Mouse (Mus musculus) gastrocnemius, adult 2 months (tissue): Measurements from ENCODE around the gene Slc24a2. TPM values are rescaled to one million over a fixed set of nuclear protein-coding genes. Genes with fewer than 3 reads are reported as not detected.

ENCODE experiments used
- DNase-seq: peaks from one replicate; pipeline ENCODE4 v3.0.0; 2022
- H3K27ac ChIP-seq: fragments of 200-600 bp; 2 replicates; pipeline ENCODE4 v1.8.1; 2022; ENCODE audit warnings: mild to moderate bottlenecking
- H3K4me3 ChIP-seq: fragments of 200-600 bp; 2 replicates; pipeline ENCODE4 v1.8.1; 2022; ENCODE audit warnings: mild to moderate bottlenecking, moderate library complexity
- CTCF ChIP-seq: fragments of 200-600 bp; IDR thresholded peaks from 2 replicates; pipeline ENCODE4 v1.8.1; 2022; ENCODE audit warnings: antibody characterized with exemption, mild to moderate bottlenecking, moderate library complexity
- intact Hi-C: fragments of 180-260 bp; cut with DNase I; formaldehyde crosslinking; loops from one replicate; pipeline ENCODE4 v1.15.1; 2025
- total RNA-seq, 2 experiments: library from RNA; stranded (reverse); gene quantifications; 2 replicates each; pipeline ENCODE4 v1.2.3; 2021

Slc24a2 gene
- total RNA-seq, 2 experiments from 2014 or later: 0.42 to 0.59 TPM

GRCm38 (mm10) chr4:87163945-87164344, 66.3 kb downstream of the Slc24a2 start:
- DNase-seq: no peak
- Histone ChIP-seq H3K27ac (no peak overlapping the region), H3K4me3 (no peak overlapping the region)
- no peak for TF ChIP-seq CTCF
- intact Hi-C loops: no loop called here

- H3K27ac ChIP-seq: no peak overlapping the region
- no peak overlapping the region for H3K4me3 ChIP-seq
- no peak for DNase-seq
- TF ChIP-seq CTCF: no peak
- intact Hi-C loops: no loop called here
Observed at GRCm38 (mm10) chr4:87158053-87158452, 72.2 kb downstream of the Slc24a2 start.

GRCm38 (mm10) chr4:87151990-87152389, 78.3 kb downstream of the Slc24a2 start:
- intact Hi-C loops: no loop called here

GRCm38 (mm10) chr4:87149584-87149983, 80.7 kb downstream of the Slc24a2 start:
- no peak overlapping the region for H3K4me3 ChIP-seq
- intact Hi-C loops: no loop called here
- TF ChIP-seq CTCF: no peak
- no peak overlapping the region for H3K27ac ChIP-seq
- no peak for DNase-seq

More at GRCm38 (mm10) chr4:87151990-87152389, 78.3 kb downstream of the Slc24a2 start:
- no peak for DNase-seq
- Histone ChIP-seq H3K4me3 (no peak overlapping the region), H3K27ac (no peak overlapping the region)
- no peak for TF ChIP-seq CTCF

- DNase-seq: peak; percentile 18
- Histone ChIP-seq H3K27ac (no peak overlapping the region), H3K4me3 (no peak overlapping the region)
- intact Hi-C loops: no loop called here
- no peak for TF ChIP-seq CTCF
Observed at GRCm38 (mm10) chr4:87141590-87142365, 88.5 kb downstream of the Slc24a2 start.

- DNase-seq: peak; percentile 18
Observed at GRCm38 (mm10) chr4:87140901-87141300, 89.4 kb downstream of the Slc24a2 start.

GRCm38 (mm10) chr4:87132525-87132924, 97.8 kb downstream of the Slc24a2 start:
- intact Hi-C loops: no loop called here
- Histone ChIP-seq H3K4me3 (no peak overlapping the region), H3K27ac (no peak overlapping the region)
- no peak for TF ChIP-seq CTCF
- no peak for DNase-seq

More at GRCm38 (mm10) chr4:87140901-87141300, 89.4 kb downstream of the Slc24a2 start:
- Histone ChIP-seq H3K4me3 (no peak overlapping the region), H3K27ac (no peak overlapping the region)
- TF ChIP-seq CTCF: no peak
- intact Hi-C loops: no loop called here

- Histone ChIP-seq H3K27ac (no peak overlapping the region), H3K4me3 (no peak overlapping the region)
- intact Hi-C loops: no loop called here
- DNase-seq: no peak
- TF ChIP-seq CTCF: no peak
Observed at GRCm38 (mm10) chr4:87126756-87127155, 103.5 kb downstream of the Slc24a2 start.

GRCm38 (mm10) chr4:87119758-87120157, 110.5 kb downstream of the Slc24a2 start:
- DNase-seq: no peak
- no peak overlapping the region for H3K4me3 ChIP-seq
- intact Hi-C loops: no loop called here
- no peak for TF ChIP-seq CTCF
- no peak overlapping the region for H3K27ac ChIP-seq

- H3K4me3 ChIP-seq: no peak overlapping the region
- DNase-seq: no peak
- no peak overlapping the region for H3K27ac ChIP-seq
- TF ChIP-seq CTCF: no peak
- intact Hi-C loops: no loop called here
Observed at GRCm38 (mm10) chr4:87115726-87116125, 114.6 kb downstream of the Slc24a2 start.

GRCm38 (mm10) chr4:87109331-87110059, 120.8 kb downstream of the Slc24a2 start:
- TF ChIP-seq CTCF: no peak
- intact Hi-C loops: no loop called here
- Histone ChIP-seq H3K4me3 (no peak overlapping the region), H3K27ac (no peak overlapping the region)
- DNase-seq: no peak

GRCm38 (mm10) chr4:87100936-87101335, 129.3 kb downstream of the Slc24a2 start:
- Histone ChIP-seq H3K27ac (no peak overlapping the region), H3K4me3 (no peak overlapping the region)
- TF ChIP-seq CTCF: no peak
- intact Hi-C loops: no loop called here
- no peak for DNase-seq

- DNase-seq: peak; percentile 57
Observed at GRCm38 (mm10) chr4:87096186-87096585, 134.1 kb downstream of the Slc24a2 start.

GRCm38 (mm10) chr4:87093612-87094011, 136.7 kb downstream of the Slc24a2 start:
- no peak for DNase-seq
- no peak for TF ChIP-seq CTCF
- Histone ChIP-seq H3K27ac (no peak overlapping the region), H3K4me3 (no peak overlapping the region)
- intact Hi-C loops: no loop called here

More at GRCm38 (mm10) chr4:87096186-87096585, 134.1 kb downstream of the Slc24a2 start:
- Histone ChIP-seq H3K27ac (no peak overlapping the region), H3K4me3 (no peak overlapping the region)
- TF ChIP-seq CTCF: no peak
- intact Hi-C loops: no loop called here
